Mouse (Mus musculus) kidney, adult 2 months (tissue): Measurements from ENCODE around the gene Glis3.

Experiments
- CTCF ChIP-seq: fragments of 200-500 bp; conservative IDR thresholded peaks from 2 replicates; pipeline ENCODE4 v1.5.1; 2011; ENCODE audit warnings: low read depth, mild to moderate bottlenecking, control low read depth, low read length, moderate library complexity, mixed read lengths; ENCODE audit not compliant: insufficient read depth, insufficient read length
- POLR2A ChIP-seq: fragments of 200-500 bp; IDR thresholded peaks from one replicate; pipeline ENCODE4 v1.6.1; 2011; ENCODE audit warnings: low read depth, low read length, control low read depth

DNA sequence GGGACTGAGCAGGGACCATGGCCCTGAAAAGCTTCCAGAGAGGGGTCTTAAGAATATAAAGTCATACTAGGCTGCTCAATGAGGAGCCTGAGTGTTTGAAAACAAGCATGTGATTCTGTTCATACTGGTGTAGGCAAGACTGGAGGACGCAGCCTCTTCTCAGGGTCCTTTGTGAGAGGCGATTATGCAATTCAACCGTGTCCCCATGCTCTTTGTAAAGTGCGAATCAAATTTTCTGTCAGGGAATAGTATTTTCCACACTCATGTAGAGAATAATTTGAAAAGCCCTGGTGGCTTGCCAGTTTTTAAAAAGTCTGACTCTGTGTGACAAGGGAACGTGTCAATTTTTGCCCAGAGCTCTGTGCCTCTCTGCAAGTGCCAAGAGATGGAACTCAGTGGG lies 71.1 kb downstream of the Glis3 start:
- TF ChIP-seq POLR2A (no peak), CTCF (no peak)
